Mouse (Mus musculus): ENCODE data around the gene Enpp6. TPM values are rescaled to one million over a fixed set of nuclear protein-coding genes. Genes with fewer than 3 reads are reported as not detected.

Gene Enpp6
- total RNA-seq, 2 experiments from 2014 or later = 7.8 to 9.8 TPM

GRCm38 (mm10) chr8:47134736-47135135 lies 148.0 kb downstream of the Enpp6 start:
- no peak for DNase-seq (ENCODE audit: extremely low spot score in 1 of 2, low spot score in 2 of 2)
- intact Hi-C loops (cut with DNase I) = no loop called here

GRCm38 (mm10) chr8:47135586-47135985 lies 148.9 kb downstream of the Enpp6 start:
- intact Hi-C loops (cut with DNase I) = no loop called here
- DNase-seq (ENCODE audit: extremely low spot score in 1 of 2, low spot score in 2 of 2) = peak in 1 of 2 experiments; percentile 26

GRCm38 (mm10) chr8:47136047-47136446 lies 149.4 kb downstream of the Enpp6 start:
- intact Hi-C loops (cut with DNase I) = no loop called here
- no peak for DNase-seq (ENCODE audit: extremely low spot score in 1 of 2, low spot score in 2 of 2)

- intact Hi-C loops (cut with DNase I) = no loop called here
- DNase-seq (ENCODE audit: extremely low spot score in 1 of 2, low spot score in 2 of 2) = no peak
Observed at GRCm38 (mm10) chr8:47145258-47145657, 158.6 kb downstream of the Enpp6 start.

Other genes with a start within 250 kb of the Enpp6 start
- 10 to 100 TPM; 30.3 to 36.5 TPM for gene Irf2, start 247.2 kb upstream of the Enpp6 start, total RNA-seq (2021)